Mouse (Mus musculus): ENCODE measurements around the gene Armcx1.

- TF ChIP-seq CTCF (IDR thresholded peaks at IDR 0.05; ENCODE audit: borderline replicate concordance, extremely low read depth, insufficient read depth, insufficient read length) (peak; percentile 65), POLR2A (IDR thresholded peaks at IDR 0.05; ENCODE audit: borderline replicate concordance, extremely low read depth, insufficient read depth, insufficient read length, poor library complexity, severe bottlenecking) (no peak)
Measured at GRCm38 (mm10) chrX:134746459-134746858, 28.7 kb downstream of the Armcx1 start.

Measured in brain, embryonic 14.5 days (tissue).